Mouse (Mus musculus) hindbrain, embryonic 16.5 days (tissue): ENCODE results near the gene Ppp6r3. TPM values are rescaled to one million over a fixed set of nuclear protein-coding genes. Genes with fewer than 3 reads are reported as not detected.
"Not testable (repeated sequence)": the region's sequence is repeated elsewhere in the genome, so short reads cannot be mapped to it uniquely, and the experiment has no call there.

ENCODE experiments used
- ATAC-seq: fragments of 200-750 bp; cut with Nextera tagmentation; 2 replicates; pipeline ENCODE4 v1.8.0; 2017; ENCODE audit warnings: moderate TSS enrichment, moderate library complexity
- H3K27ac ChIP-seq: fragments of 300-500 bp; sonication (generic); 2 replicates; pipeline ENCODE4 v1.5.1; 2014; ENCODE audit warnings: low read depth, mild to moderate bottlenecking, control low read depth, low read length, moderate library complexity
- H3K27me3 ChIP-seq: fragments of 300-500 bp; sonication (generic); replicated peaks from 2 replicates; pipeline ENCODE4 v1.6.1; 2014; ENCODE audit warnings: low read length; ENCODE audit not compliant: control insufficient read depth, insufficient read depth
- H3K36me3 ChIP-seq: fragments of 300-500 bp; sonication (generic); 2 replicates; pipeline ENCODE4 v1.6.1; 2014; ENCODE audit warnings: mild to moderate bottlenecking, low read length, moderate library complexity, mixed read lengths; ENCODE audit not compliant: control insufficient read depth, insufficient read depth
- H3K4me1 ChIP-seq: fragments of 300-500 bp; sonication (generic); 2 replicates; pipeline ENCODE4 v1.6.1; 2014; ENCODE audit warnings: low read depth, low read length; ENCODE audit not compliant: control insufficient read depth, insufficient read depth
- H3K4me2 ChIP-seq: fragments of 300-500 bp; sonication (generic); 2 replicates; pipeline ENCODE4 v1.6.1; 2014; ENCODE audit warnings: mild to moderate bottlenecking, low read length, control low read depth, moderate library complexity
- H3K4me3 ChIP-seq: fragments of 300-500 bp; sonication (generic); 2 replicates; pipeline ENCODE4 v1.5.1; 2014; ENCODE audit warnings: mild to moderate bottlenecking, low read length, control low read depth, moderate library complexity
- H3K9ac ChIP-seq: fragments of 300-500 bp; sonication (generic); 2 replicates; pipeline ENCODE4 v1.6.1; 2014; ENCODE audit warnings: low read depth, mild to moderate bottlenecking, control low read depth, low read length, moderate library complexity
- H3K9me3 ChIP-seq: fragments of 300-500 bp; sonication (generic); 2 replicates; pipeline ENCODE4 v1.6.1; 2014; ENCODE audit warnings: mild to moderate bottlenecking, low read length, moderate library complexity; ENCODE audit not compliant: control insufficient read depth
- WGBS: fragments of 180-500 bp; shearing (Covaris S2); extraction: QIAGEN DNeasy Blood & Tissue Kit; methylation state at CpG from one replicate; pipeline ENCODE4 v1.1.7; 2014; 5-methylcytosine and 5-hydroxymethylcytosine counted together
- polyA plus RNA-seq: library from polyadenylated mRNA; unstranded; fragments of >200 nt; fragmentation: Nextera tagmentation; extraction: Ambion mirVana; gene quantifications from 2 replicates; pipeline ENCODE4 v1.2.1, GENCODE M21; 2015

Gene Ppp6r3
- polyA plus RNA-seq, 1 experiment from 2014 or later, result 49.7 TPM

DNA sequence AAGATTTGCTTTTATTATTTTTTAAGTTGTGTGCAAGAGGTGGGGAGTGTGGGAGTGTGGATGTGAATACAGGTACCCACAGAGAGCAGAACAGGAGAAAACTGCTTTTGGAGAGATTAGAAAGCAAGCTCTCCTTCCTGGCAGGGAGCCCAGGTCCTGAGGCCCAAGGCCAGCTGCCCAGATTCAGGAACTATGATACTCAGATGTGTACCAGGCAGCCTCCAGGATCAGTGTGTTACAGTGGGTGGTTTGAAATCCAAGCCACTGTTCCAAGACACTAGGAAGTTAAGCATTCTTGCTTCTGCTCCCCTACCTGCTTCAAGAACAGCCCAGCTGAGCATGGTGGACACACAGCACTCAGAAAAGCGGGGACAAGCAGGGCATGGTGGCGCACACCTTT is 35.3 kb upstream of the Ppp6r3 start:
- no peaks in the 10 kb centered on the region for H3K9me3 ChIP-seq
- H3K27ac ChIP-seq, result no peak overlapping the region
- no peak for ATAC-seq
- H3K9ac ChIP-seq, result no peak overlapping the region
- H3K4me3 ChIP-seq, result no peak overlapping the region
- 0 out of 2 replicates have a peak, but pooled peaks cover 2% of the 10 kb centered on the region for H3K36me3 ChIP-seq
- no peak overlapping the region for H3K4me2 ChIP-seq
- H3K27me3 ChIP-seq, result no peaks in the 10 kb centered on the region
- no peaks in the 10 kb centered on the region for H3K4me1 ChIP-seq
- WGBS, result 97% methylated on average over 2 of the region's 2 CpGs

DNA sequence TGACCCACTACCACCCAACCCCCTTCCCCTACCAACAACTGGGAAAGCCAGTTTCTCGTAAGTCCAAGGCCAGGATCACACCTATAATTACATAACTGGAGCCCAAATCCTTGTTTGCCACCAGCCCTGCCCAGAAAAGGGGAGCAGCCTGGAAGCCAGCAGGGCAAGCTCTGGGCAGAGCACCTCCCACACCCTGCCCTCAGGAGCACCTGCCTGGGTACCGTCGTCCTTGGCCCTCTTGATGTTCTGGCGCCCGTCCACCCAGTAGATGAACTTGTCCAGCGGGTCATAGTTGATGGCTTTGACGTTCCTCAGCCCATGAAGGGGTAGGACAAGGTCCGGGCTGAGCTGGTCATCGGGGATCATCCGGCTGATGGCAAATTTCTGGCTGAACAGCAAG is 34.3 kb upstream of the Ppp6r3 start:
- Histone ChIP-seq H3K36me3 (0 out of 2 replicates have a peak, but pooled peaks cover 2% of the 10 kb centered on the region), H3K4me2 (no peak overlapping the region), H3K4me3 (no peak overlapping the region), H3K9me3 (no peaks in the 10 kb centered on the region), H3K27me3 (no peaks in the 10 kb centered on the region), H3K27ac (no peak overlapping the region), H3K9ac (no peak overlapping the region), H3K4me1 (no peaks in the 10 kb centered on the region)
- no peak for ATAC-seq
- 90% methylated on average over 10 of the region's 10 CpGs for WGBS

DNA sequence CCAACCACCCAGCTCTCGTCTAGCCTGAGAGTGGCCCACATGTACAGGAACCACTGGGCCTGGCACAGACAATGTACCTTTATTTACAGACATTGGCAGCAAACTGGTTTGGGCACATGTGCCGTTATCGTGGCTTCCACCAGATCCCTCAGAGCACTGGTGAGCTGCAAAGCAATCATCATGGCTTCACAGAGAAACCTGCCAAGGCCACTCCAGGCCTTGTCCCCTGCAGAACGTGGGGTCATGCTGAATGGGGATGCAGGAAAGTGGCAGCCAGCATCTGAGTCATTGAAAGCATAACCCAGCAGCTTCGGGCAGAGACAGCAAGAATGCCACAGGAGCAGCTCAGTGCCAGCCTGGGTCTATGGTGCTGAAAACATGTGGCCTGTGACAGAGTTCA is 18.8 kb upstream of the Ppp6r3 start:
- H3K4me1 ChIP-seq, result no peaks in the 10 kb centered on the region
- 83% methylated on average over 5 of the region's 5 CpGs for WGBS
- no peak overlapping the region for H3K27ac ChIP-seq
- no peaks in the 10 kb centered on the region for H3K9me3 ChIP-seq
- H3K9ac ChIP-seq, result no peak overlapping the region
- H3K36me3 ChIP-seq, result no peaks in the 10 kb centered on the region
- no peaks in the 10 kb centered on the region for H3K27me3 ChIP-seq
- no peak for ATAC-seq
- H3K4me2 ChIP-seq, result no peak overlapping the region
- H3K4me3 ChIP-seq, result no peak overlapping the region

DNA sequence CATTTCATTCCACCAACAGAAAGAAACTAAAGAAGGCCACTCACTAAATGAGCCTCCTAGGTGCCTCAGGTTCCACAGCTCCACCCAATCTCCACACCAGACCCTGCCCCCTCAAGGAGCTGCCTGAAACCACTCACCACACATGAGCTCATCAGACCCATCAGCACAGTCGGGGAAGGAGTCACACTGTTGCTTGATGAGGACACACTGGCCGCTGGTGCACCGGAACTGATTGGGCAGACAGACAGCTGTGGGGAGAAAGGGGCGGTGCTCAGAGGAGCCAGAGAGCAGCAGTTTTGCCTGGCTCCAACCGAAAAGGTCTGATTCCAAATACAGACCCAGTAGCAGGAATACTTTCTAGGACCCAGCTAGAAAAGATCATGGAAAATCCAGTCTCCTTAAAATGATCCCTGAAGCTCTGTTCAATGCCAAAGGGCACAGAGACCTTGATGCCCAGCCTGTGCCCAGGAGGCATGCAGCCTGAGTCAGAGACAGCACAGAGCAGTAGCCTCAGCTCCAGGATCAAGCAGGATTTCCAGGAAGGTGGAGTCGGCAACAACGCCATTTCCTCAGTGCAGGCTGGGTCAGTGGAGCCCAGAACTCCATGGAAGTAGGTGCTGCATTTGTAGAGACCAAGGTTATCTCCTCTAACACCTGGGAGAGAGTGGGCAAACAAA is 18.0 kb upstream of the Ppp6r3 start:
- no peak overlapping the region for H3K27ac ChIP-seq
- H3K4me3 ChIP-seq, result no peak overlapping the region
- no peaks in the 10 kb centered on the region for H3K27me3 ChIP-seq
- H3K9ac ChIP-seq, result no peak overlapping the region
- 92% methylated on average over 7 of the region's 7 CpGs for WGBS
- H3K9me3 ChIP-seq, result no peaks in the 10 kb centered on the region
- no peak for ATAC-seq
- no peaks in the 10 kb centered on the region for H3K4me1 ChIP-seq
- no peak overlapping the region for H3K4me2 ChIP-seq
- H3K36me3 ChIP-seq, result no peaks in the 10 kb centered on the region

DNA sequence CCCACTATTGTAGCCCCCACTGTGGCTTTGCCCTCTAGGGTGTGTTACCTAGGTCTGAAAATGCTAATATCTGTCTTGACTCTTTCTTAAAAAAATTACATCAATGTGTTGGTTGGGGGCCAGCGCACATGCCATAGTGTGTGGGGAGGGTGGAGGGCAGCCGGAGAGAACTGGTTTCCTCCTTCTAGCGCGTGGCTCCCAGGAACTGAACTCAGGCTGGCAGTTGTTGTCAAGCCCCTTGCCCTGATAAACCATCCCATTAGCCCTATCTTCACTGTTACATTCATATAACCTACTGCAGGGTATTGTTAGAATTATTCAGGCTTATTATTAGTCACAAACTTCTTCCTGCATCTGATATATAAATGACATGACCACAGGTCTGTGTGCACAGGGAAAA is 14.4 kb upstream of the Ppp6r3 start:
- no peak overlapping the region for H3K27ac ChIP-seq
- ATAC-seq, result no peak
- 95% methylated on average over 4 of the region's 4 CpGs for WGBS
- H3K36me3 ChIP-seq, result no peaks in the 10 kb centered on the region
- no peaks in the 10 kb centered on the region for H3K27me3 ChIP-seq
- H3K9ac ChIP-seq, result no peak overlapping the region
- no peak overlapping the region for H3K4me3 ChIP-seq
- no peaks in the 10 kb centered on the region for H3K4me1 ChIP-seq
- H3K4me2 ChIP-seq, result no peak overlapping the region
- no peaks in the 10 kb centered on the region for H3K9me3 ChIP-seq

DNA sequence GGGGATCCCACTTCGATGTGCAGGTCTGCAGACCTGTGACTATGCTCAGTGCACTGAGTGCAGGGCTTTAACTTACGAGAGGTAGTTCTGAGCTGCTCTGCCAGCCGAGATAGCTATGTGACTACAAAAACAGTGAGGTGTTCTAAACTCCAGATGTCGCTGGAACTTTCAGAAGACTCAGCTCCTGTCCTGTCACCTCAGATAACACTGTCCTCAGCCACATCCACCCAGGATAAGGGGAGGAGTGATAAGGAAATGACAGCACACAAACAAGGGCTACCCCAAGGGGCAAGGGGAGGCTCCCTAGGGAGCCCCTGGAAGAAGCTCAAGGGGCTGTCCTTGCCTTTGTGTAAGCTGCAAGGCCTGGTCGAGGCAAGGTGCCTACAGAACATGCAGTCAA is 14.0 kb upstream of the Ppp6r3 start:
- H3K36me3 ChIP-seq, result no peaks in the 10 kb centered on the region

DNA sequence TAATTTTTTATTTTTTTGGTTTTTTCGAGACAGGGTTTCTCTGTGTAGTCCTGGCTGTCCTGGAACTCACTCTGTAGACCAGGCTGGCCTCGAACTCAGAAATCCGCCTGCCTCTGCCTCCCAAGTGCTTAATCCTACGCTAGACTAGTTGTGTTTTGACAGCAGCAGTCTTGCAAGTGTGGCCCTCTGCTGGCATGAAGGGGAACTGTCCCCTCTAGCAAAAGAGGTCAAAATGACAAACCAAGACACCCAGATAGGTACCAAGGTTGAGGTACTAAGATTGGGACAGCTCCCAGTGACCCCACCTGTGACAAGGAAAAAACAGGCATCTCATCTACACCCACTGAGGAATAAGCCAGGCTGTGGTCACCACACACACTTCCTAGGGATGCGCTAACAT is 12.2 kb upstream of the Ppp6r3 start:
- not testable (repeated sequence) for ATAC-seq, H3K27ac ChIP-seq, H3K27me3 ChIP-seq, H3K4me2 ChIP-seq, H3K4me3 ChIP-seq, H3K4me1 ChIP-seq, H3K36me3 ChIP-seq, H3K9me3 ChIP-seq, H3K9ac ChIP-seq
- 94% methylated on average over 5 of the region's 5 CpGs for WGBS

More for the DNA sequence above, 14.0 kb upstream of the Ppp6r3 start:
- H3K9ac ChIP-seq, result no peak overlapping the region
- no peaks in the 10 kb centered on the region for H3K9me3 ChIP-seq
- no peak overlapping the region for H3K27ac ChIP-seq
- WGBS, result 86% methylated on average over 5 of the region's 5 CpGs
- H3K4me1 ChIP-seq, result no peaks in the 10 kb centered on the region
- no peak overlapping the region for H3K4me2 ChIP-seq
- no peaks in the 10 kb centered on the region for H3K27me3 ChIP-seq
- no peak for ATAC-seq
- no peak overlapping the region for H3K4me3 ChIP-seq

DNA sequence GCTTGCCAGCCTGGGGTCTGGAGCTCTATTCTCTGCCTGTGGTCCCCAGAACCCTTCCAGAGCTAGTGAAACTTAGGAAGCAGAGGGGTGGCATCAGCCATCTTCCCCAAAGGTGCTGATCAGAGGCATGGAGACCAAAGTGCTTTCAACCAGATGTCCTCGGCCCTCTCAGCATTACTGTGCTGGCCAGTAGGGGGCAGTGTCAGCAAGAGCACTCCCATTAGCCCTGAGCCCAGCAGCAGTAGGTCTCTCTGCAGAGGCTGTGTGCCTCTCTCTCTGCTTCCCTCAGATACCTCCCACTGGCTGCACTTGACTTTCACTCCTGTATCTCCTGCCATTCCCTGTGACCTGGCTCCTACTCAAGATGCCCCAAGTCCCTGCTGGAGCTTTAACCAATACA is 11.0 kb upstream of the Ppp6r3 start:
- H3K27ac ChIP-seq, result no peak overlapping the region
- H3K27me3 ChIP-seq, result no peaks in the 10 kb centered on the region
- no peak for ATAC-seq
- H3K4me1 ChIP-seq, result no peaks in the 10 kb centered on the region
- no peaks in the 10 kb centered on the region for H3K36me3 ChIP-seq
- H3K9me3 ChIP-seq, result no peaks in the 10 kb centered on the region
- no peak overlapping the region for H3K4me2 ChIP-seq
- no peak overlapping the region for H3K4me3 ChIP-seq
- 63% methylated on average over 1 of the region's 1 CpGs for WGBS
- no peak overlapping the region for H3K9ac ChIP-seq

DNA sequence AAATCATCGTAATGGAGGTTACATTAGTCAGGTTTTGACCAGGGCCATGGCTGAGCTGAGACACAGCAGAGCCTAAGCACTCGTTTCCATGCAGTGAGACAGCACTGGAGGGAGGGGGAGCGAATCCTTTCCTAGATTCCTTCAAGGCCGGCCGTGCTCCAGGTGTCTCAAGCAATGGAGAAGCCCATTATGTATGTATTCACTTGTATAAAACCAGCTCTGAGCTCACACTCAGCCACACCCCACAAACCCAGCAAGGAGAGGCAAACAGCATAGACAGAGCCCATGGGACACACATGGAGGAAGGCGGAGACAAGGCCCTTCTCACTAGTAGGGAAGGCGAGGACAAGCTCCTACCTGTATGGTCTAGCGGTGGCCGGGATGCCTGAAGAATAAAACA is 10.5 kb upstream of the Ppp6r3 start:
- no peak overlapping the region for H3K4me2 ChIP-seq
- H3K27me3 ChIP-seq, result no peaks in the 10 kb centered on the region
- H3K36me3 ChIP-seq, result no peaks in the 10 kb centered on the region
- H3K27ac ChIP-seq, result no peak overlapping the region
- H3K9ac ChIP-seq, result no peak overlapping the region
- H3K4me3 ChIP-seq, result no peak overlapping the region
- WGBS, result 97% methylated on average over 9 of the region's 9 CpGs
- H3K4me1 ChIP-seq, result no peaks in the 10 kb centered on the region
- no peak for ATAC-seq
- no peaks in the 10 kb centered on the region for H3K9me3 ChIP-seq

DNA sequence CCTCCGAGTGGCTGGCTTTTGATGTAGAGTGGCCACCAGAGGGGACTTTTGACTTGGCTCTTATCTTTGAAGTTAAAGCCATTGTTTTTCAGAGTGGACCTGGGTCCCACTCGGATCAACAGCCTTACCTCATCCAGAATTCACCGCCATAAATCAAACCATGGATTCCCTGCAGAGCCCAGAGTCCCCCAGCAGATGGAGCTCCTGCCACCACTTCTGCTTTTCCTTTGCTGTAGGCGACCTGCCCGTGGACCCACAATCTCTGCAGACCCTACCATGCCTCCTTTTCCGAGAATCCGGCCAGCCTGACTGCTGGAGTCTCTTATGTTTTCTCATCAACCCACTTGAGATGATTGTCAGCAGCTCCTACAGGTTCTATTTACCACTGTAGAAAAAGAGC is 5.8 kb upstream of the Ppp6r3 start:
- 28% methylated on average over 7 of the region's 7 CpGs for WGBS
- no peak for ATAC-seq
- H3K9ac ChIP-seq, result no peak overlapping the region

More for the DNA sequence above, 5.8 kb upstream of the Ppp6r3 start:
- Histone ChIP-seq H3K36me3 (no peaks in the 10 kb centered on the region), H3K4me2 (no peak overlapping the region), H3K27ac (no peak overlapping the region), H3K4me1 (peaks cover 4% of the 10 kb centered on the region), H3K27me3 (no peaks in the 10 kb centered on the region), H3K9me3 (no peaks in the 10 kb centered on the region), H3K4me3 (no peak overlapping the region)
